Mouse (Mus musculus) testis, adult 2 months (tissue): ENCODE data around the gene Pid1. TPM values are rescaled to one million over a fixed set of nuclear protein-coding genes. Genes with fewer than 3 reads are reported as not detected.

Source experiments
- H3K27ac ChIP-seq: fragments of 200-500 bp; 2 replicates; pipeline ENCODE4 v1.5.1; 2012; ENCODE audit warnings: low read depth, low read length; ENCODE audit not compliant: control insufficient read depth, insufficient read depth
- H3K27me3 ChIP-seq: fragments of 200-500 bp; 2 replicates; pipeline ENCODE4 v1.6.1; 2012; ENCODE audit warnings: mild to moderate bottlenecking, low read length, moderate library complexity; ENCODE audit not compliant: control insufficient read depth, insufficient read depth
- H3K36me3 ChIP-seq: fragments of 200-500 bp; 2 replicates; pipeline ENCODE4 v1.6.1; 2012; ENCODE audit warnings: mild to moderate bottlenecking, low read length; ENCODE audit not compliant: control insufficient read depth, insufficient read depth
- H3K4me1 ChIP-seq: fragments of 200-500 bp; 2 replicates; pipeline ENCODE4 v1.6.1; 2012; ENCODE audit warnings: low read length; ENCODE audit not compliant: control insufficient read depth, insufficient read depth
- H3K4me3 ChIP-seq: fragments of 200-500 bp; 2 replicates; pipeline ENCODE4 v1.5.1; 2012; ENCODE audit warnings: low read depth, mild to moderate bottlenecking, low read length, moderate library complexity, mixed read lengths; ENCODE audit not compliant: control insufficient read depth
- CTCF ChIP-seq: fragments of 200-500 bp; IDR thresholded peaks from 2 replicates; pipeline ENCODE4 v1.5.1; 2012; ENCODE audit warnings: low read depth, mild to moderate bottlenecking, inconsistent platforms, low read length, moderate library complexity; ENCODE audit not compliant: control insufficient read depth, insufficient read depth, insufficient replicate concordance
- POLR2A ChIP-seq: fragments of 200-500 bp; IDR thresholded peaks from 2 replicates; pipeline ENCODE4 v1.6.1; 2012; ENCODE audit warnings: low read depth, mild to moderate bottlenecking, inconsistent platforms, low read length, moderate library complexity; ENCODE audit not compliant: control insufficient read depth
- polyA plus RNA-seq: library from polyadenylated mRNA; depleted of rRNA; stranded (reverse); fragments of >200 nt; gene quantifications from 2 replicates; pipeline ENCODE4 v1.2.3, GENCODE M21; 2012

Gene Pid1
- polyA plus RNA-seq, 1 experiment = 0.95 TPM

DNA sequence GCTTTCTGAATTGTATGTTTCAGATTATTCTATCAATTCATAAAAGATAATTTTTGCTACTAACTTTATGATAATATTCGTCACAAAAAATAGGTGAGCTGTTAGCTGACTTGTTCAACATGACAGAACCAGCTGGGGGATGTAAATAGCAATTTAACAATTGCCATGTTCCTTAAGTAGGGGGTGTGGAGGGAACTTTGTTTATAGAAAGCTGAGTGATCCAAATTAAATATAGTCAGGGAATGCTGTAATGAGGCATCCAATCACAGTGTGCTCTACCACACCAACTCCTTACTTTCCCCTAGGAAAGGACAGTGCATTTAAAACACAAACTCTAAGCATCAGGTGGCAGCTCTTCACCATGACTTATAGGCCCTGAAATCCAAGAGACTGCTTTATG is 18.7 kb upstream of the Pid1 start:
- no peak overlapping the region for H3K27ac ChIP-seq
- H3K4me1 ChIP-seq = no peaks in the 10 kb centered on the region; the same call in 1 of the 2 replicates
- TF ChIP-seq POLR2A (no peak), CTCF (no peak)
- H3K27me3 ChIP-seq = no peaks in the 10 kb centered on the region
- H3K4me3 ChIP-seq = no peak overlapping the region
- H3K36me3 ChIP-seq = no peaks in the 10 kb centered on the region

DNA sequence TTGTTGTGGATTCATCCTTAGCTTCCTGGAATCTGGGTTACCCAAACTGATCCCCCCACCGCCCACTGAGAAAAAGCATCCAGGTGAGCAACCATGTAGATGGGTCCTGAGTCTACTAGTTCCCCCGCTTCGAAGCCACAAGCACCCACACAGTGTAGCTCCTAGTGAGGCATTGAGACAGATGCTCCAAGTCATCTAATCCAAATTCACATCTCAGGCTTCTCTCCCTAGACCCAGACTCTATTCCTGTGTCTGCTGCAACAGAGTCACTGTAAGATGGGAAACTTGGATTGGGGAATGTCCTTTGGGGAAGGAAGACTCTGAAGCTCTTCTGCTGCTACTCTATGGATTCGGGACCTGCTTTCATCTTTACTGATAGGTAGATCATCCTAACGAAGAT is 18.1 kb upstream of the Pid1 start:
- Histone ChIP-seq H3K36me3 (no peaks in the 10 kb centered on the region), H3K4me3 (no peak overlapping the region), H3K27ac (no peak overlapping the region), H3K4me1 (no peaks in the 10 kb centered on the region; the same call in 1 of the 2 replicates), H3K27me3 (no peaks in the 10 kb centered on the region)
- TF ChIP-seq POLR2A = no peak
- no peak for TF ChIP-seq CTCF

DNA sequence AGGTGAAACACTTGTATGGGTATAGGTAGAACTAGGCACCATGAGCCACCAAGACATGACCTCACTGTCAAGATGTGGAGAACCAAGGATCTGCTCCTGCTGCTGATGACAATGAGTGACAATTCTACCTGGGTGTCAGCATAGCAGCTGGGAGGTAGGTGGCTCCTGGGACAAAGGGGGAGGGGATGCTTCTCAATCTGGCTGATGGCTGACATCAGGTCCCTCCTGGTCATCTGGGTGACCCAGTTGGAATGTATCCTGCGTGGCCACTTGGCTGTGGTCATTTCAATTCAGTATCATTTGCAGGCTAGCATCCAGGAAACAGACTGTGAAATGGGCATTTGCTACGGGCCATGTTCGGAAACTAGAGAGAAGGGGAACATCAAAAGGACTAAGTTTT is 16.9 kb upstream of the Pid1 start:
- Histone ChIP-seq H3K36me3 (no peaks in the 10 kb centered on the region), H3K27me3 (no peaks in the 10 kb centered on the region), H3K4me1 (no peaks in the 10 kb centered on the region; the same call in 1 of the 2 replicates), H3K4me3 (no peak overlapping the region), H3K27ac (no peak overlapping the region)
- TF ChIP-seq POLR2A (no peak), CTCF (no peak)

- Histone ChIP-seq H3K36me3 (no peaks in the 10 kb centered on the region), H3K27me3 (no peaks in the 10 kb centered on the region), H3K27ac (no peak overlapping the region), H3K4me3 (no peak overlapping the region), H3K4me1 (no peaks in the 10 kb centered on the region)
- TF ChIP-seq CTCF (no peak), POLR2A (no peak)
Observed at GRCm38 (mm10) chr1:84367733-84368132, 3.8 kb upstream of the Pid1 start.

DNA sequence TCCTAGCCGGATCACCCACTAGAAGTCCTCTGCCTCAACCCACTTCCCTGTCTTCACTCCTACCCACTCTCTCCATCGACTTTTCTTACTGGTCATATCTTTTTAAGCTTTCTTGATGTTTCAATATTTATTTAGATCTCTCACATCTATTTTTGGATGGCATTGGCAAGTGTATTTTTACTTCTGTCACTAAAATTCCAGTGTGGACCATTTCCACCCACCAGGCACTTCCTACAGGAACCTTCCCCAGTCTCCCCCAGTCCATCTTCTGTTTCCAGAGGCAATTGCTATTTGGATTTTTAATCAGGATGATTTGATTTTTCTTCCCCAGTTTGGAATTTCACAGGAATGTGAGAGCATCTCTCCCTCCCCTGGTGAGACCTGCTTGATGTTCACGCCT is 2.6 kb upstream of the Pid1 start:
- H3K4me1 ChIP-seq = no peaks in the 10 kb centered on the region
- H3K4me3 ChIP-seq = no peak overlapping the region
- H3K27me3 ChIP-seq = no peaks in the 10 kb centered on the region
- H3K36me3 ChIP-seq = no peaks in the 10 kb centered on the region
- H3K27ac ChIP-seq = no peak overlapping the region
- TF ChIP-seq POLR2A = no peak
- TF ChIP-seq CTCF = no peak

GRCm38 (mm10) chr1:84362709-84363617 is 1.0 kb downstream of the Pid1 start:
- TF ChIP-seq POLR2A (no peak), CTCF (no peak)
- H3K4me1 ChIP-seq = no peaks in the 10 kb centered on the region
- H3K4me3 ChIP-seq = no peak overlapping the region
- no peak overlapping the region for H3K27ac ChIP-seq
- H3K27me3 ChIP-seq = no peaks in the 10 kb centered on the region
- no peaks in the 10 kb centered on the region for H3K36me3 ChIP-seq

GRCm38 (mm10) chr1:84362209-84362608 is 1.8 kb downstream of the Pid1 start:
- Histone ChIP-seq H3K27ac (no peak overlapping the region), H3K4me1 (no peaks in the 10 kb centered on the region), H3K4me3 (no peak overlapping the region), H3K36me3 (no peaks in the 10 kb centered on the region), H3K27me3 (no peaks in the 10 kb centered on the region)
- TF ChIP-seq POLR2A (no peak), CTCF (no peak)
